Mouse (Mus musculus) midbrain, postnatal 0 days (tissue): Measurements from ENCODE around the gene Vtcn1. TPM values are rescaled to one million over a fixed set of nuclear protein-coding genes. Genes with fewer than 3 reads are reported as not detected.

Experiments
- ATAC-seq: fragments of 200-750 bp; cut with Nextera tagmentation; 2 replicates; pipeline ENCODE4 v1.8.0; 2017; ENCODE audit warnings: moderate number of reproducible peaks, mild to moderate bottlenecking, moderate TSS enrichment, moderate library complexity; ENCODE audit not compliant: low FRiP score
- DNase-seq: peaks from one replicate; pipeline ENCODE4 v3.0.0-alpha.2; 2015; ENCODE audit warnings: low spot score
- H3K27ac ChIP-seq: fragments of 300-500 bp; sonication (generic); 2 replicates; pipeline ENCODE4 v1.5.1; 2014; ENCODE audit warnings: low read depth, mild to moderate bottlenecking, low read length, mixed read lengths
- H3K27me3 ChIP-seq: fragments of 300-500 bp; sonication (generic); 2 replicates; pipeline ENCODE4 v1.6.1; 2014; ENCODE audit warnings: low read length, control low read depth, mixed read lengths; ENCODE audit not compliant: insufficient read depth
- H3K36me3 ChIP-seq: fragments of 300-500 bp; sonication (generic); 2 replicates; pipeline ENCODE4 v1.6.1; 2014; ENCODE audit warnings: low read length, control low read depth, mixed read lengths; ENCODE audit not compliant: insufficient read depth
- H3K4me1 ChIP-seq: fragments of 300-500 bp; sonication (generic); 2 replicates; pipeline ENCODE4 v1.6.1; 2014; ENCODE audit warnings: mild to moderate bottlenecking, control low read depth, antibody characterized with exemption, low read length, mixed read lengths; ENCODE audit not compliant: insufficient read depth
- H3K4me2 ChIP-seq: fragments of 300-500 bp; sonication (generic); 2 replicates; pipeline ENCODE4 v1.6.1; 2014; ENCODE audit warnings: low read depth, mild to moderate bottlenecking, low read length, mixed read lengths; ENCODE audit not compliant: poor library complexity, severe bottlenecking
- H3K4me3 ChIP-seq: fragments of 300-500 bp; sonication (generic); 2 replicates; pipeline ENCODE4 v1.5.1; 2014; ENCODE audit warnings: low read depth, mild to moderate bottlenecking, low read length, moderate library complexity
- H3K9ac ChIP-seq: fragments of 300-500 bp; sonication (generic); replicated peaks from 2 replicates; pipeline ENCODE4 v1.6.1; 2014; ENCODE audit warnings: mild to moderate bottlenecking, low read length, moderate library complexity, mixed read lengths; ENCODE audit not compliant: poor library complexity, severe bottlenecking
- H3K9me3 ChIP-seq: fragments of 300-500 bp; sonication (generic); 2 replicates; pipeline ENCODE4 v1.6.1; 2016; ENCODE audit warnings: low read length, control low read depth
- CTCF ChIP-seq: IDR thresholded peaks from 2 replicates; pipeline ENCODE4 v1.5.1; 2016; ENCODE audit warnings: antibody characterized with exemption, mild to moderate bottlenecking
- WGBS: fragments of 180-500 bp; shearing (Covaris S2); extraction: QIAGEN DNeasy Blood & Tissue Kit; methylation state at CpG from one replicate; pipeline ENCODE4 v1.1.7; 2014; 5-methylcytosine and 5-hydroxymethylcytosine counted together
- polyA plus RNA-seq: library from polyadenylated mRNA; unstranded; fragments of >200 nt; fragmentation: Nextera tagmentation; extraction: Ambion mirVana; gene quantifications from 2 replicates; pipeline ENCODE4 v1.2.1, GENCODE M21; 2015
- total RNA-seq: library from RNA; depleted of rRNA; stranded (reverse); fragments of >200 nt; gene quantifications from 2 replicates; pipeline ENCODE4 v1.2.3, GENCODE M21; 2014; rRNA removed

The Vtcn1 gene
- total and polyA plus RNA-seq, 2 experiments from 2014 or later = not detected

GRCm38 (mm10) chr3:100931332-100932076, 106.2 kb downstream of the Vtcn1 start:
- no peak for TF ChIP-seq CTCF
- no peak for ATAC-seq
- H3K27me3 ChIP-seq = no peaks in the 10 kb centered on the region
- 96% methylated on average over 23 of the region's 23 CpGs for WGBS
- H3K9me3 ChIP-seq = no peaks in the 10 kb centered on the region
- no peak overlapping the region for H3K27ac ChIP-seq
- H3K36me3 ChIP-seq = peaks cover 44% of the 10 kb centered on the region
- no peak overlapping the region for H3K9ac ChIP-seq
- H3K4me1 ChIP-seq = no peaks in the 10 kb centered on the region; the same call in 1 of the 2 replicates
- H3K4me2 ChIP-seq = no peak overlapping the region
- H3K4me3 ChIP-seq = no peak overlapping the region
- no peak for DNase-seq

GRCm38 (mm10) chr3:100932077-100932944, 107.1 kb downstream of the Vtcn1 start:
- H3K9me3 ChIP-seq = no peaks in the 10 kb centered on the region
- 76% methylated on average over 11 of the region's 11 CpGs for WGBS
- no peak overlapping the region for H3K4me3 ChIP-seq
- H3K36me3 ChIP-seq = peaks cover 44% of the 10 kb centered on the region
- no peak overlapping the region for H3K9ac ChIP-seq
- peak; percentile 30; the same call in 1 of the 2 replicates for TF ChIP-seq CTCF
- DNase-seq (no peak), ATAC-seq (no peak)
- no peaks in the 10 kb centered on the region for H3K27me3 ChIP-seq
- H3K4me1 ChIP-seq = no peaks in the 10 kb centered on the region
- H3K4me2 ChIP-seq = no peak overlapping the region
- no peak overlapping the region for H3K27ac ChIP-seq

DNA sequence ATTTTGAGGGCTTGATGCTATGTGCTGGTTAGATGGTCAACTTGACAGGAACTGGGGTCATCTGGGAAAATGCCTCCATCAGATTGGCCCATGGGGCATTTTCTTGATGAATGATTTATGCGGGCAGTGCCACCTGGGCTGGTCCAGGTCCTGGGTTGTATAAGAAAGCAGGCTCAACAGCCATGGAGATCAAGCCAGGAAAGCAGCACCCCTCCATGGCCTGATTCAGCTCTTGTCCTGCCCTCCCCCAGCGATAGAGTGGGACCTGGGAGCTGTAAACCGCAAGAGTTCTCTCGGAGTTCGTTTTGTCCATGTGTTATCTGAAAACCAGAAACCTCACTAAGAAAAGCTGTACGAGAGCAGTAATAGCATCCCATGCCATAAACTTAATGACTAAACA, 110.3 kb downstream of the Vtcn1 start:
- H3K4me2 ChIP-seq = no peak overlapping the region
- no peak for DNase-seq
- WGBS = 97% methylated on average over 6 of the region's 6 CpGs
- H3K9ac ChIP-seq = no peak overlapping the region
- H3K27me3 ChIP-seq = no peaks in the 10 kb centered on the region
- TF ChIP-seq CTCF = no peak
- no peaks in the 10 kb centered on the region for H3K9me3 ChIP-seq
- H3K36me3 ChIP-seq = peaks cover 32% of the 10 kb centered on the region
- no peak overlapping the region for H3K4me3 ChIP-seq
- no peaks in the 10 kb centered on the region for H3K4me1 ChIP-seq
- no peak for ATAC-seq
- no peak overlapping the region for H3K27ac ChIP-seq

DNA sequence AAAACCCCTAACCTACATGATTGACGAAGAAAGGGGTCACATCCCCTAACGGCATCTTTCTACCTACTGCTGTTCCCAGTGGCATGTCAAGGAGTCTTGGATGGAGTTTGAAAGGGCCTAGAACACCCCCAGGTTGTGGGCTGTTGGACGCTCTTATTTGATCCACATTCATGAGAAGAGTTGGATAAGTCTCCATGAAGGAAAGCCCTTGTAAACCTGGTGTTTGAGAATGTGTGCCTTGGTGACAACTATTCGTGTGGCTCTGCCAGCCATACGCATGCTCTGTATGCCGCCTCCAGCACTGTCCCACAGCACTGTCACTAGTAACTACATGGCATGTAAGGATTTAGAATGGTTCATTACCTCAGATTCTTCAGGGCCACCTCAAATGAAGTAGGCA, 110.9 kb downstream of the Vtcn1 start:
- 95% methylated on average over 6 of the region's 6 CpGs for WGBS
- no peaks in the 10 kb centered on the region for H3K4me1 ChIP-seq
- no peak for ATAC-seq

DNA sequence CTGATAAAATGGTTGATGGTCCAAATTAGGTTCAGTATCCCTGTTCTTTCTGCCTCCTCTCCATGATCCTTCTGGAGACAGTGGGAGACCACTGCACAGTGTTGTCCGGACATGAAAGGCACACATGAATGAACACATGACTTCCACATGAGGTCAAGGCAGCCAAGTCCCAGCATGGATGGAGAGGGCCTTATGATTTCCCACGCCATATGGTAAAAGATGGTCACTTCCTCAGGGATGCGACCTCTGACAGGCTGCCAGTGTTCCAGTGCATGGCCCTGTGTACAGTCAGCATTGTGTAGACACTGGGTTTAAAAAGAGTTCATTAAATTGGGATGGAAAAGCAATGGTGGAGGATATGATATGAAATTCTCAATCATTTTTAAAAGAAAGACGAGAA, 113.0 kb downstream of the Vtcn1 start:
- H3K9me3 ChIP-seq = no peaks in the 10 kb centered on the region
- no peak overlapping the region for H3K4me2 ChIP-seq
- no peak overlapping the region for H3K4me3 ChIP-seq
- no peak for TF ChIP-seq CTCF
- WGBS = 95% methylated on average over 4 of the region's 4 CpGs
- peaks cover 13% of the 10 kb centered on the region; the same call in 1 of the 2 replicates for H3K36me3 ChIP-seq
- no peaks in the 10 kb centered on the region for H3K27me3 ChIP-seq
- DNase-seq (no peak), ATAC-seq (no peak)
- no peak overlapping the region for H3K27ac ChIP-seq
- no peak overlapping the region for H3K9ac ChIP-seq
- H3K4me1 ChIP-seq = no peaks in the 10 kb centered on the region

More for the DNA sequence above, 110.9 kb downstream of the Vtcn1 start:
- no peak overlapping the region for H3K4me3 ChIP-seq
- DNase-seq = no peak
- no peak overlapping the region for H3K4me2 ChIP-seq
- no peak for TF ChIP-seq CTCF
- no peak overlapping the region for H3K9ac ChIP-seq
- H3K9me3 ChIP-seq = no peaks in the 10 kb centered on the region
- H3K27ac ChIP-seq = no peak overlapping the region
- H3K36me3 ChIP-seq = peaks cover 31% of the 10 kb centered on the region
- H3K27me3 ChIP-seq = no peaks in the 10 kb centered on the region

DNA sequence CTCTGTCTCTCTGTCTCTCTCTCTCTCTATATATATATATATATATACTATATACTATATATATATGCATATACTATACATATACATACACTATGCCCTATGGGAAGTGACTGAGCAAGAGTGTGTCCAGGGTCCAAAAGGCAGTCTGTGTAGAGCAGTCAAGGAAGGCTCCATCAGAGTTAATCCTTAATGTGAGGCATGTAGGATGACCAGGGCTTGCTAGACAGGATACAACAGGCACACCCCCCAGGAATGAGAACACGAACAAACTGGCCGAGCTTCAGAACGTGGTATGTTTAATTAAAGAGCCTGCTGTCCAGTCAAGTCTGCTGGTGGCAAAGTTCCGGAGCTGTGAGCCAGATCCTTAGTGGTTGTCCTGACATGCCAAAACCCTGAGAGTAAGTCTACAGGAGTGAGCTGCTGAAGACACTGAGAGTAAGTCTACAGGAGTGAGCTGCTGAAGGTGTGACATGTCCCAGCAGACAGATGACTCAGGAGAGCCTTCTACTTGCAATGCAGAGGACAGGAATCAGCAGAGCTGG, 115.3 kb downstream of the Vtcn1 start:
- WGBS = 93% methylated on average over 4 of the region's 4 CpGs
- Histone ChIP-seq H3K27ac (no peak overlapping the region), H3K36me3 (0 out of 2 replicates have a peak, but pooled peaks cover 6% of the 10 kb centered on the region), H3K9ac (no peak overlapping the region), H3K4me3 (no peak overlapping the region), H3K4me2 (no peak overlapping the region), H3K27me3 (no peaks in the 10 kb centered on the region), H3K4me1 (no peaks in the 10 kb centered on the region), H3K9me3 (no peaks in the 10 kb centered on the region)
- ATAC-seq (no peak), DNase-seq (no peak)
- no peak for TF ChIP-seq CTCF

Other genes starting within 250 kb of the Vtcn1 start
- 51.5 and 62.7 TPM in 2 replicates for gene Man1a2, start 140.0 kb upstream of the Vtcn1 start, total RNA-seq
- gene Man1a2, start 140.0 kb upstream of the Vtcn1 start, polyA plus RNA-seq = 42.6 and 70.7 TPM in 2 replicates
- gene Trim45, start 96.7 kb downstream of the Vtcn1 start, total RNA-seq = 6.7 and 8.9 TPM in 2 replicates
- gene Trim45, start 96.7 kb downstream of the Vtcn1 start, polyA plus RNA-seq = 5.1 and 5.8 TPM in 2 replicates
- gene Ttf2, start 144.2 kb downstream of the Vtcn1 start, total RNA-seq = 3.6 and 3.7 TPM in 2 replicates
- gene Ttf2, start 144.2 kb downstream of the Vtcn1 start, polyA plus RNA-seq = 1.5 and 1.9 TPM in 2 replicates
- 0.44 TPM in 1 of 2 replicates, not detected in the other for gene Cd101, start 204.1 kb downstream of the Vtcn1 start, total RNA-seq
- gene Cd101, start 204.1 kb downstream of the Vtcn1 start, polyA plus RNA-seq = 0.07 TPM in 1 of 2 replicates, not detected in the other